Mouse (Mus musculus): ENCODE data around the gene Mrc2. TPM values are rescaled to one million over a fixed set of nuclear protein-coding genes. Genes with fewer than 3 reads are reported as not detected.

The Mrc2 gene
- total RNA-seq, 1 experiment: 16.5 TPM

- no peak overlapping the region for H3K27ac ChIP-seq (ENCODE audit: insufficient read depth, low read depth, low read length, poor library complexity, severe bottlenecking)
- TF ChIP-seq HCFC1 (IDR thresholded peaks at IDR 0.05; ENCODE audit: borderline replicate concordance, insufficient read depth, low read length) (no peak), MAFK (IDR thresholded peaks at IDR 0.05; ENCODE audit: insufficient read depth, low read depth, low read length) (no peak), CHD2 (IDR thresholded peaks at IDR 0.05; ENCODE audit: low read depth, low read length) (no peak), ZC3H11A (IDR thresholded peaks at IDR 0.05; ENCODE audit: borderline replicate concordance, low read depth, low read length) (no peak), ZNF384 (IDR thresholded peaks at IDR 0.05; ENCODE audit: low read depth, low read length) (no peak)
- H3K36me3 ChIP-seq (ENCODE audit: control insufficient read depth, insufficient read depth, low read length, poor library complexity, severe bottlenecking): peaks cover 3% of the 10 kb centered on the region
- no peaks in the 10 kb centered on the region for H3K4me1 ChIP-seq (ENCODE audit: control insufficient read depth in 2 of 2, insufficient read depth in 2 of 2, low read length in 2 of 2, poor library complexity in 1 of 2)
- in situ Hi-C loops (cut with MboI; ENCODE audit: low sequenced_read_pairs in 2 of 2, unreplicated experiment in 2 of 2): no loop called here
- H3K9me3 ChIP-seq (ENCODE audit: control insufficient read depth, insufficient read depth, low read depth, low read length): no peaks in the 10 kb centered on the region
- no peak overlapping the region for H3K9ac ChIP-seq (ENCODE audit: insufficient read depth, low read depth, low read length, poor library complexity, severe bottlenecking)
- H3K4me3 ChIP-seq (ENCODE audit: insufficient read depth in 1 of 2, low read depth in 1 of 2, low read length in 2 of 2, poor library complexity in 1 of 2, severe bottlenecking in 1 of 2): no peak overlapping the region
- DNase-seq (ENCODE audit: low read depth, low spot score): no peak
Observed at GRCm38 (mm10) chr11:105259733-105260132, 32.7 kb upstream of the Mrc2 start.

DNA sequence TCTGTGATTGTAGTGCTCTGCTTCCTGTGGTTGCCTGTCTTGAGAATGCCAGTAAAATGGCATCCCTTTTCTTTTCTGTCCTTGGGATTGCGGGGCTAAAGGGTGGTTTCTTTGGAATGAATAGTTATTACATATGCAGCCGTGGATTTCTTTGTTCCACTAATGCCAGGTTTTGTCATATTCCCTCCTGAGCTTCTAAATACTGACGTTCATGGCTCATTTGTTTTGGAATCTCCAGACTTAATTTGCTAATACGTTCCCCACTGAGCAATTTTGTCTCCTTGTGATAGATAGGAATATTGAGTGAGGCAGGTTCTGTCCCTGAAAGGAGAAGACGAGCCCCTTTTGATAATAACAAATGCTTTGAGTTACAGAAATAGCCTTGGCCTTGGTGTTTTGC, 31.3 kb upstream of the Mrc2 start:
- peaks cover 2% of the 10 kb centered on the region for H3K36me3 ChIP-seq (ENCODE audit: control insufficient read depth, insufficient read depth, low read length, poor library complexity, severe bottlenecking)

DNA sequence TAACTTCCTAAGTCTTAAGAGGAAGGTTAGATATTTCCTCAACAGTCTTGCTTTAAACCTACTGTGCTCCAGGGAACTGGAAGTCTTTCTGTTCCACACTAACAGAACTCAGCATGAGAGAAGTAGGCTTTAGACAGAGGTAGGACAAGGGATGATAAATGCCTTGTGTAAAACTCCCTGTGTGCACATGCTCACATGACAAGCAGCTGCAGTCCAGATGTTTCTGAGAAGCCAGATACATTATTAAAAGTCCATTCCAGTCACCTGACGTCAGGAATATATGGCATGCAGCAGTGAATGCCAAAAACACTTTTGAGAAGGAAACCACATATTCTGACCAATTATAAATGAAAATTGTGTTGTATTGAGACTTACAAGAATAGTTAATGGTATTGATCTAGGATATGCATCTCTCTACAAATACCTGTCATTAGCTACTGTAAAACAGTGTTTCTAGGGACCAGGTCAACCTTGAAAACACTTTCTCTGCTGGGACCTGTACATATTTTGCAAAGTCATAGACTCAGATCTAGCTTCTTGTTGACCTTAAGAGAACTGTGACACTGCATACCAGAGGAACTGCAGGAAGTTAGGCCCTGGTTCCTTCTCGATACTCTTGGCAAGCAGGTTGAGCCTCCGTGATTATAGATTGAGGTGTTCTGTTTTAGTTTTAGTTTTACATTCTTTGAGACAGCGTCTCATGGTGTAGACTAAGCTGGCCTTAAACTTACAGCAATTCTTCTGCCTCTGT, 30.7 kb upstream of the Mrc2 start:
- TF ChIP-seq ZC3H11A (IDR thresholded peaks at IDR 0.05; ENCODE audit: borderline replicate concordance, low read depth, low read length): no peak
- TF ChIP-seq HCFC1 (IDR thresholded peaks at IDR 0.05; ENCODE audit: borderline replicate concordance, insufficient read depth, low read length): no peak
- TF ChIP-seq ZNF384 (IDR thresholded peaks at IDR 0.05; ENCODE audit: low read depth, low read length): no peak
- no peak for TF ChIP-seq MAFK (IDR thresholded peaks at IDR 0.05; ENCODE audit: insufficient read depth, low read depth, low read length)
- no peak for TF ChIP-seq CHD2 (IDR thresholded peaks at IDR 0.05; ENCODE audit: low read depth, low read length)
- Histone ChIP-seq H3K27ac (ENCODE audit: insufficient read depth, low read depth, low read length, poor library complexity, severe bottlenecking) (no peak overlapping the region), H3K9ac (ENCODE audit: insufficient read depth, low read depth, low read length, poor library complexity, severe bottlenecking) (no peak overlapping the region), H3K4me3 (ENCODE audit: insufficient read depth in 1 of 2, low read depth in 1 of 2, low read length in 2 of 2, poor library complexity in 1 of 2, severe bottlenecking in 1 of 2) (no peak overlapping the region), H3K36me3 (ENCODE audit: control insufficient read depth, insufficient read depth, low read length, poor library complexity, severe bottlenecking) (no peaks in the 10 kb centered on the region; the same call in none of the 2 replicates), H3K9me3 (ENCODE audit: control insufficient read depth, insufficient read depth, low read depth, low read length) (no peaks in the 10 kb centered on the region), H3K4me1 (ENCODE audit: control insufficient read depth in 2 of 2, insufficient read depth in 2 of 2, low read length in 2 of 2, poor library complexity in 1 of 2) (no peaks in the 10 kb centered on the region)
- DNase-seq (ENCODE audit: low read depth, low spot score): no peak
- in situ Hi-C loops (cut with MboI; ENCODE audit: low sequenced_read_pairs in 2 of 2, unreplicated experiment in 2 of 2): no loop called here

More for the DNA sequence above, 31.3 kb upstream of the Mrc2 start:
- no peak overlapping the region for H3K9ac ChIP-seq (ENCODE audit: insufficient read depth, low read depth, low read length, poor library complexity, severe bottlenecking)
- DNase-seq (ENCODE audit: low read depth, low spot score): no peak
- TF ChIP-seq ZNF384 (IDR thresholded peaks at IDR 0.05; ENCODE audit: low read depth, low read length) (no peak), MAFK (IDR thresholded peaks at IDR 0.05; ENCODE audit: insufficient read depth, low read depth, low read length) (no peak), CHD2 (IDR thresholded peaks at IDR 0.05; ENCODE audit: low read depth, low read length) (no peak), ZC3H11A (IDR thresholded peaks at IDR 0.05; ENCODE audit: borderline replicate concordance, low read depth, low read length) (no peak), HCFC1 (IDR thresholded peaks at IDR 0.05; ENCODE audit: borderline replicate concordance, insufficient read depth, low read length) (no peak)
- no peak overlapping the region for H3K4me3 ChIP-seq (ENCODE audit: insufficient read depth in 1 of 2, low read depth in 1 of 2, low read length in 2 of 2, poor library complexity in 1 of 2, severe bottlenecking in 1 of 2)
- no peaks in the 10 kb centered on the region for H3K4me1 ChIP-seq (ENCODE audit: control insufficient read depth in 2 of 2, insufficient read depth in 2 of 2, low read length in 2 of 2, poor library complexity in 1 of 2)
- in situ Hi-C loops (cut with MboI; ENCODE audit: low sequenced_read_pairs in 2 of 2, unreplicated experiment in 2 of 2): no loop called here
- H3K27ac ChIP-seq (ENCODE audit: insufficient read depth, low read depth, low read length, poor library complexity, severe bottlenecking): no peak overlapping the region
- no peaks in the 10 kb centered on the region for H3K9me3 ChIP-seq (ENCODE audit: control insufficient read depth, insufficient read depth, low read depth, low read length)

DNA sequence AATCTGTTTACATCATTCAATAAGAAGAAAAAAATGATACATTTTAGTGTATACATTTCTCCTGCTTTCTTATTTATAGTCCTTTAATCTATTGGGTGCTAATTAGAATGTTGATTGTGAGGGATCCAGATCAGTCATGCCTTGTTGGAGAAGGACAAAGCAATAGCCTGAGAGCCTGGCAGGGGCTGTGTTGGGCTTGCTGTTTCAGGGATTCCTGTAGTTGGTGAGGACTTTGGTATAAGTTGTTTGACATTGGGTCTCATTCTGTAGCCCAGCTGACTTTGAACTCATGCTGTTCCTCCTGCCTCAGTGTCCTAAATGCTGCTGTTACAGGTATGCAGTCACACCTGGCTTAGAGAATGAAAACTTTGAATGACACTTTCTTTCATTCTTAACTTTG, 27.9 kb upstream of the Mrc2 start:
- in situ Hi-C loops (cut with MboI; ENCODE audit: low sequenced_read_pairs in 2 of 2, unreplicated experiment in 2 of 2): no loop called here
- Histone ChIP-seq H3K27ac (ENCODE audit: insufficient read depth, low read depth, low read length, poor library complexity, severe bottlenecking) (no peak overlapping the region), H3K4me1 (ENCODE audit: control insufficient read depth in 2 of 2, insufficient read depth in 2 of 2, low read length in 2 of 2, poor library complexity in 1 of 2) (no peaks in the 10 kb centered on the region), H3K9ac (ENCODE audit: insufficient read depth, low read depth, low read length, poor library complexity, severe bottlenecking) (no peak overlapping the region), H3K4me3 (ENCODE audit: insufficient read depth in 1 of 2, low read depth in 1 of 2, low read length in 2 of 2, poor library complexity in 1 of 2, severe bottlenecking in 1 of 2) (no peak overlapping the region), H3K9me3 (ENCODE audit: control insufficient read depth, insufficient read depth, low read depth, low read length) (no peaks in the 10 kb centered on the region), H3K36me3 (ENCODE audit: control insufficient read depth, insufficient read depth, low read length, poor library complexity, severe bottlenecking) (peaks cover 3% of the 10 kb centered on the region)
- DNase-seq (ENCODE audit: low read depth, low spot score): no peak
- TF ChIP-seq ZNF384 (IDR thresholded peaks at IDR 0.05; ENCODE audit: low read depth, low read length) (no peak), HCFC1 (IDR thresholded peaks at IDR 0.05; ENCODE audit: borderline replicate concordance, insufficient read depth, low read length) (no peak), ZC3H11A (IDR thresholded peaks at IDR 0.05; ENCODE audit: borderline replicate concordance, low read depth, low read length) (no peak), MAFK (IDR thresholded peaks at IDR 0.05; ENCODE audit: insufficient read depth, low read depth, low read length) (no peak), CHD2 (IDR thresholded peaks at IDR 0.05; ENCODE audit: low read depth, low read length) (no peak)

Measured in ES-E14 (cell line).